Mouse (Mus musculus) forelimb bud, embryonic 11.5 days (tissue): ENCODE measurements around the gene Ssbp3.

Experiments
- DNase-seq: peaks from one replicate; pipeline ENCODE4 v3.0.0-alpha.2; 2012; ENCODE audit warnings: low read depth, low spot score

Gene Ssbp3

GRCm38 (mm10) chr4:107096841-107097373 lies 186.4 kb downstream of the Ssbp3 start, which contains the start of gene Cdcp2:
Cdcp2 (plus strand) TSS chr4:107096891.
- no peak for DNase-seq

DNA sequence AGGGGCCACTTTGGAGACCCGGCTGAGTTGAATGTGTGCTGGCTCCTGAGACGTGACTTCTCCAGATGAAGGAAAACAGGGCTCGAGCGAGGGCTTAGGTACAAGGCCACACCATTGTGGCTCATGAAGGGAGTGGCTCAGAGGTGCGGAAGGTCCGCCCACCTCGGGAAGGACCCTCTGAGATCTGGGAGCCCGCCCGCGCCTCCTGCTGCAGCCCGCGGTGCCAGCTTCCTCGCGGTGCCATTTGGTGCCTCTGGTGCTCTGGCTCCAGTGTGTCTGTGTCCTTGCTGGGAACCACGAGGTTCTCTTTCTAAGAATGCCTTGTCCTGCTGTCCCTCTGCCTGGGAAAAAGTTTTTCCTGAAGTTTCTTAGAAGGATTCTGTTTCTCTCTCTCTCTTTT lies 187.4 kb downstream of the Ssbp3 start:
- no peak for DNase-seq

GRCm38 (mm10) chr4:107098375-107098774 lies 187.9 kb downstream of the Ssbp3 start:
- no peak for DNase-seq

DNA sequence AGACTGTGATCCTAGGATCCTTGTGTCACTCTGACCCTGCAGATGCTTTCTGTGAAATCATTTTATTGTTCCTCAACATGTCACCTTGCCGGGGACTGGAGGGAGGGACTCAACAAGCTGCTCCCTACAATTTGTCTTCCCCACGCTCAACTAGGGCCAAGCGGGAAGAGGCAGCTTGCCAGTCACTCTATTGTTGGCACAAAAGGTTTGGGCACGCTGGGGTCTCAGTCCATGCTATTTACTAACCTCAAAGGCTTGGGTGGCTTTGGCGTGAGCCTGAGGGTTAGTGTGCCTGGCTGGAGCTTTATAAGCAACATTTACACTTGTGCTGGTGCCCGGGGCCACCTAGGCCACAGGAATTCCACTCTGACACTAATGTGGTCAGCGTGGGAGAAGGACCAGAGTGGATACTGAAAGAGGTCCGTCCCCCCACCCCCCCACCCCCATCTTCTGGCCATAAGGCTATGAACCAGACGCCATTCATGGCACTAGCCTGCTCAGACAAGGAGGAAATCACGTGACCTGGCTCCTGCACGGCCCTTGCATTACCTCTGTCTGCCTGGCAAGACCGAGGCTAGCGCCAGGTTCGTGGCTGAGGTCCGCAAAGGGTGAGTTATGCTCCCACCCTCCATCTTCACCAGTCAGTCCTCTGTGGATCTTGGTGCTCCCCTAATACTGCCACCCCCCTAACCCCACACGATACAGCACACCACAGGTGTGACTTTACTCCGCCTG lies 188.5 kb downstream of the Ssbp3 start:
- no peak for DNase-seq
